Mouse (Mus musculus) gonadal fat pad, adult 2 months (tissue): ENCODE results near the gene Tmem234. TPM values are rescaled to one million over a fixed set of nuclear protein-coding genes. Genes with fewer than 3 reads are reported as not detected.

Experiments
- DNase-seq: peaks from one replicate; pipeline ENCODE4 v3.0.0-alpha.2; 2012; ENCODE audit warnings: low read depth
- polyA plus RNA-seq: library from polyadenylated mRNA; depleted of rRNA; stranded (reverse); fragments of >200 nt; gene quantifications from 2 replicates; pipeline ENCODE4 v1.2.3, GENCODE M21; 2012; rRNA removed

Gene Tmem234
- polyA plus RNA-seq, 1 experiment, result 221 TPM

DNA sequence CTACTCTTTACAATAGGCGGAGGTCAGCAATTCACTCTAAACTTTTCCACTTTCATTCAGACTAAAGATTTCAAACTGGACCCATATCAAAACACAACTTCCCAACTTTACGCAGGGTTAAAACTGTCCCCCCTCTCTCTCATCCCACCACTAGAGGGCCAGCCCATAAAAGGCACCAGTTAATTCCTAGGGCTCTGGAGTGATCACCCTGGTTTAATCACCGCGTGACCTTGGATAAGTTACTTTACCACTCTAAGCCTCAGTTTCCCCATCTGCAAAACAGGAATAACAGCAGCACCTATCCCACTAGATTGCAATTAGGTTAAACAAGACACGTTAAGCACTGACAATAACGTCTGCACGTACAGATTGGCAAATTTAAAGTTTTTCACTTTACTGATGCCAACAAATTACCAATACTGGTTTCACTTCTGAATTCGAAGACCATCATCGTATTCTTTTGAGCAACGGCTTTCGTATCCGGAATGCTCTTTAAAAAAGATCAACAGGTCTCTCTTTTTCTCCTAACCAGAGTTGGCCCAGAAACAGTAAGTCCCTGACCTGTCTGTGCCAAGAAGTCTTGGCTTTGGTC, 71.1 kb downstream of the Tmem234 start:
- no peak for DNase-seq

DNA sequence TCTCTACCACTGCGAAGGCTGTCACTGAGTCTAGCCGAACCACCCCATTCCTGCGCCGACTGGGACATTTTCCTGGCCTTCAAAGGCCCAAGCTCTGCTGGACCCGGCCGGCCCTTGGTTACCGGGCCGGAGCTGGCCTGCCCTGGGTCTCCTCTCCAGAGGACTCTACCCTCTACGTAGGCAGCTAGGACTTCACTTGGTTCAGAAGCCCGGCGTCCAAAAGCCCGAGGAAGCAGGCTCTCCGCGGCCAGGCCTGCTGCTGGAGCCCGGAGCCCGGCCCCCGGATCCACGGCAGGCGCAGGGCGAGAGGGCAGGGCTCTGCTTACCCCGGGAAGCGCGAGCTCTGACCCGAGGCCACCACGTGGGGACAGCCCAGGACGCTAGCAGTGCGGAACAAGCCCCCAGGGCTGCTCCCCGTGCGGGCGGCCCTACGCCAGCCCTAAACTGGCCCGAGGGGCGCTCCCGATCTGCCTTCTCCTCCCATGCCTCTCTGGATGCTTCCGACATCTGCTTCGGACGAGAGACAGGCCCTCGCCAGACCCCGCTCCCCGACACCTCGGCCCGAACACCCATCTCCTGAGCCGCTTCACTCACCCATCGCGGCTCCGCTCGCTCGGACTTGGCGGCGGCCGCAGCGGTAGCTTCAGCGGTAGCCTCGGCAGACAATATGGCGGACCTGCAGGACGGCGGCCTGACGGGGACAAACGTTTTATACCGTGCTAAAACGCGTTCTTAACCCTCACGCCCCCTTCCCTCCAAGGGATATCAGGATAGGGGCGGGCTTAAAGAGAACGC, 71.8 kb downstream of the Tmem234 start, which contains the start of gene Kpna6:
Kpna6 (minus strand) TSS at position 685 of the 795 bp plus-strand sequence.
- DNase-seq, result no peak

DNA sequence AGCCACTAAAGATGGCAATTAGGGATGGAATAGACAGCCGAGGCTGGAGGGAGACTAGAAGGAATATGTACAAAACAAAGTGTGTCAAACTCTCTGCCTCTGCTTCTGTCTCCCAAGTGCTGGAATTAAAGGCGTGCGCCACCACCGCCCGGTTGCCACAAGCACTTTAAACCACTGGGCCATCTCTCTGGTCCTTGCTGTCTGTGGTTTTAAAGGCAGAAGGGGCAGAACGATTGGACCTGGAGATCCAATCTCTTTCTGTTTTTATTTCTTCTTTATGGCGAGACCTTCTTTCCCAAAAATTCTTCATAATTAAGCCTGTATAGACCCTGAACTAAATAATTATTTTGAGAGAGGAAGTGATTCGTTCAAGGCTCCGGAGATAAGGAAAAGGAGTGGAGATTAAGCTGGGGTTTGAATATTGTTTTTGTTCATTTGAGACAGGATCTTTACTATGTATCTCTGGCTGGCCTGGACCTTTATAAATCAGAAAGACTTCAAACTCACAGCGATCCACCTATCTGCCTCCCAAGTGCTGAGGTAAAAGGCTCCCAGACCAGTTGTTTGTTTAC, 72.5 kb downstream of the Tmem234 start:
- DNase-seq, result no peak

Other genes with a start within 250 kb of the Tmem234 start
- 12.9 and 14.1 TPM in 2 replicates for gene Zbtb8a, start 222.6 kb upstream of the Tmem234 start, polyA plus RNA-seq
- 1.3 and 1.6 TPM in 2 replicates for gene Zbtb8b, start 159.8 kb upstream of the Tmem234 start, polyA plus RNA-seq
- gene Bsdc1, start 139.1 kb upstream of the Tmem234 start, polyA plus RNA-seq, result 22.3 and 27.9 TPM in 2 replicates
- 0.72 and 2.5 TPM in 2 replicates for gene Tssk3, start 109.6 kb upstream of the Tmem234 start, polyA plus RNA-seq
- gene Fam229a, start 109.5 kb upstream of the Tmem234 start, polyA plus RNA-seq, result 4.8 and 7.1 TPM in 2 replicates
- 29.9 and 48.8 TPM in 2 replicates for gene Marcksl1, start 87.1 kb upstream of the Tmem234 start, polyA plus RNA-seq
- gene Hdac1, start 58.0 kb upstream of the Tmem234 start, polyA plus RNA-seq, result 50.9 and 79.7 TPM in 2 replicates
- gene Lck, start 27.0 kb upstream of the Tmem234 start, polyA plus RNA-seq, result 3.0 and 3.2 TPM in 2 replicates
- 4.0 and 4.6 TPM in 2 replicates for gene Fam167b, start 22.1 kb upstream of the Tmem234 start, polyA plus RNA-seq
- gene Eif3i, start within 50 bp of the Tmem234 start, polyA plus RNA-seq, result 503 and 580 TPM in 2 replicates
- gene Dcdc2b, start 13.6 kb downstream of the Tmem234 start, polyA plus RNA-seq, result 5.6 and 6.3 TPM in 2 replicates
- 46.8 and 47.9 TPM in 2 replicates for gene Iqcc, start 18.4 kb downstream of the Tmem234 start, polyA plus RNA-seq
- gene Ccdc28b, start 23.3 kb downstream of the Tmem234 start, polyA plus RNA-seq, result 32.3 and 43.8 TPM in 2 replicates
- gene Txlna, start 40.4 kb downstream of the Tmem234 start, polyA plus RNA-seq, result 29.3 and 34.8 TPM in 2 replicates
- 32.3 and 42.7 TPM in 2 replicates for gene Kpna6, start 72.1 kb downstream of the Tmem234 start, polyA plus RNA-seq
- gene Tmem39b, start 96.2 kb downstream of the Tmem234 start, polyA plus RNA-seq, result 27.5 and 32.5 TPM in 2 replicates
- 10.5 and 20.3 TPM in 2 replicates for gene Khdrbs1, start 141.6 kb downstream of the Tmem234 start, polyA plus RNA-seq
- 32.4 and 34.0 TPM in 2 replicates for gene Ptp4a2, start 210.6 kb downstream of the Tmem234 start, polyA plus RNA-seq